ENCODE assay signal across 8 mouse cellular contexts in the genomic region with DNA sequence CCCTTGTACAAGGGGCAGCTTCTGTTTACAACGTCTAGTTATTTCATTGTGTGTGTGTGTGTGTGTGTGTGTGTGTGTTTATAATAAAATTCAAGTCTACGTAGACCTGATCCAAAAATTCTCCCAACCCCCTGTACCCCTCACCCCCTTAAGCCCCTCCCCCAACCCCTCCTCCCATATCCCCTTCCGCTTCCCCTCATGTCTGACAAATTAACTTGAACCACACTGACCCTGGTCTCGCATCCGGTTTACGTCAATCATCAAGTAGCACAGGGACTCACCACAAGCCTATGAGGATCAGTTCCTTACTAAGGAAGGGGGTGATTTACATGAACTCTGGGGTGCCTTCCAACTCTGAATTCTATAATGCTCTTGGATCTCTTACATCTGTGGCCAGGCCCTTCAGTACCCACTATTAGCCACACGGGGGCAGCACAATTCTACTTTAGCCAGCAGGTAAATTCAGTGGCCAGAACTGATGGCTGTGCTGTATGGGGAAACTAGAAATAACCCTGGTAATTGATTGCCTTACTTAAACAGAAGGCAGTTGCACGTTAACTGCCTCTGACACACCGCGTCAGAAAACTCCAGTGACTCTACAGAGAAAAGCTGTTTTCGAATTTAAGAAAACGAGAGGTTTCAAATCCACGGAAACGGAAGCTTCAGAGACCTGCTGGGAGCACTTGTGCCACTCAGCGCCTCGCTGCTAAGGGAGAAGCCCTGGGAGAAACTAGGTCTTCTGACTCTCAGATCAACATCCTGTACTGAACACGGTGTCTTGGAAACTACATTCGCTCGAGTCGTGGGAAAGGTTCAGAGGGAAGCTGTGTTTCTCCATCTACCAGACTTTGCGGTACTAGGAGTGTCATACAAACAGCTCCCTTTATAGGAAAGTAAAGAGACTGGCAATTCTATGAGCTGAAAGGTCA.
DNase-seq lines count a peak whose midpoint lies in the region; ATAC-seq and TF ChIP-seq lines count a peak whose summit lies in the region.

No protein-coding gene starts in this region.

- H3K27me3 ChIP-seq in heart, embryonic 15.5 days = no peaks in the 10 kb centered on the region
- H3K27me3 ChIP-seq in liver, embryonic 11.5 days (replicated peaks; ENCODE audit: control insufficient read depth, insufficient read depth, low read length) = no peaks in the 10 kb centered on the region
- no peaks in the 10 kb centered on the region for H3K27me3 ChIP-seq in stomach, embryonic 16.5 days (ENCODE audit: control insufficient read depth, insufficient read depth, low read length)

- no peak overlapping the region for H3K27ac ChIP-seq in heart, embryonic 15.5 days
- no peak overlapping the region for H3K27ac ChIP-seq in liver, embryonic 11.5 days (ENCODE audit: low read depth, low read length)
- H3K27ac ChIP-seq in stomach, embryonic 16.5 days (ENCODE audit: low read length) = no peak overlapping the region

- peak; percentile 50; the same call in 1 of the 2 replicates for ATAC-seq in heart, embryonic 15.5 days (replicated peaks; ENCODE audit: insufficient number of reproducible peaks, insufficient read depth, low FRiP score, low read depth)
- ATAC-seq in liver, embryonic 11.5 days (replicated peaks; ENCODE audit: low FRiP score) = peak; percentile 67
- peak; percentile 60; the same call in 1 of the 2 replicates for ATAC-seq in stomach, embryonic 16.5 days (ENCODE audit: insufficient read depth, low FRiP score)

- DNase-seq in B cell, adult 2 months = peak; percentile 43 to 54
- peak; percentile 90 for DNase-seq in brain, embryonic 14.5 days (ENCODE audit: low read depth)
- peak; percentile 11 for DNase-seq in fibroblast of lung, adult 2 months (ENCODE audit: low read depth)
- peak; percentile 72 for DNase-seq in kidney, postnatal 14 days
- DNase-seq in liver, embryonic 11.5 days (ENCODE audit: low spot score) = peak; percentile 53
- peak; percentile 16 for DNase-seq in naive thymus-derived CD4-positive, alpha-beta T cell, adult 2 months (ENCODE audit: low read depth)

- H3K4me2 ChIP-seq in heart, embryonic 15.5 days = peak overlapping the region; percentile 59
- H3K4me2 ChIP-seq in liver, embryonic 11.5 days = peak overlapping the region; percentile 44
- peak overlapping the region; percentile 53 for H3K4me2 ChIP-seq in stomach, embryonic 16.5 days (ENCODE audit: low read depth, low read length)

- TF ChIP-seq POLR2A in brain, embryonic 14.5 days (IDR thresholded peaks at IDR 0.05; ENCODE audit: borderline replicate concordance, extremely low read depth, insufficient read depth, insufficient read length, poor library complexity, severe bottlenecking) = no peak

- H3K4me3 ChIP-seq in heart, embryonic 15.5 days = peak overlapping the region; percentile 36
- no peak overlapping the region; the same call in 1 of the 2 replicates for H3K4me3 ChIP-seq in liver, embryonic 11.5 days (ENCODE audit: low read depth, low read length)
- H3K4me3 ChIP-seq in stomach, embryonic 16.5 days (replicated peaks; ENCODE audit: low read length) = peak overlapping the region; percentile 32; the same call in 1 of the 2 replicates

- no peaks in the 10 kb centered on the region for H3K9me3 ChIP-seq in heart, embryonic 15.5 days (replicated peaks)
- no peaks in the 10 kb centered on the region for H3K9me3 ChIP-seq in liver, embryonic 11.5 days (ENCODE audit: control insufficient read depth, low read length)
- H3K9me3 ChIP-seq in stomach, embryonic 16.5 days (replicated peaks; ENCODE audit: control insufficient read depth, low read length) = no peaks in the 10 kb centered on the region

- no peaks in the 10 kb centered on the region for H3K4me1 ChIP-seq in heart, embryonic 15.5 days (replicated peaks)
- no peaks in the 10 kb centered on the region for H3K4me1 ChIP-seq in liver, embryonic 11.5 days (replicated peaks; ENCODE audit: control insufficient read depth, insufficient read depth, low read length)
- 0 out of 2 replicates have a peak, but pooled peaks cover 4% of the 10 kb centered on the region for H3K4me1 ChIP-seq in stomach, embryonic 16.5 days (ENCODE audit: control insufficient read depth, insufficient read depth, low read length)

- H3K9ac ChIP-seq in heart, embryonic 15.5 days = 0 out of 2 replicates have a peak overlapping the region, but pooled peaks have one; percentile 10
- H3K9ac ChIP-seq in liver, embryonic 11.5 days (ENCODE audit: low read depth, low read length) = no peak overlapping the region
- H3K9ac ChIP-seq in stomach, embryonic 16.5 days (ENCODE audit: low read length) = no peak overlapping the region

- WGBS in heart, embryonic 15.5 days = 30% methylated on average over 21 of the region's 21 CpGs
- 29% methylated on average over 21 of the region's 21 CpGs for WGBS in liver, embryonic 11.5 days
- WGBS in stomach, embryonic 16.5 days = 26% methylated on average over 21 of the region's 21 CpGs

- no peaks in the 10 kb centered on the region for H3K36me3 ChIP-seq in heart, embryonic 15.5 days
- no peaks in the 10 kb centered on the region for H3K36me3 ChIP-seq in liver, embryonic 11.5 days (ENCODE audit: control insufficient read depth, insufficient read depth, low read length)
- no peaks in the 10 kb centered on the region for H3K36me3 ChIP-seq in stomach, embryonic 16.5 days (ENCODE audit: control insufficient read depth, insufficient read depth, low read length)

- peak; percentile 87; the same call in 1 of the 2 replicates for TF ChIP-seq CTCF in brain, embryonic 14.5 days (IDR thresholded peaks at IDR 0.05; ENCODE audit: borderline replicate concordance, extremely low read depth, insufficient read depth, insufficient read length)

Comparison
In these comparisons a context has a peak if more than half of its experiments do, and no peak if none do; other contexts are left out.
1. DNase-seq: peak in every context shown above with its lines; median percentile 90 in brain, embryonic 14.5 days; 72 in kidney, postnatal 14 days; 53 in liver, embryonic 11.5 days; 48 in B cell, adult 2 months; 16 in naive thymus-derived CD4-positive, alpha-beta T cell, adult 2 months; 11 in fibroblast of lung, adult 2 months.